10 mouse cellular contexts compared by ENCODE assay signal in the genomic region with DNA sequence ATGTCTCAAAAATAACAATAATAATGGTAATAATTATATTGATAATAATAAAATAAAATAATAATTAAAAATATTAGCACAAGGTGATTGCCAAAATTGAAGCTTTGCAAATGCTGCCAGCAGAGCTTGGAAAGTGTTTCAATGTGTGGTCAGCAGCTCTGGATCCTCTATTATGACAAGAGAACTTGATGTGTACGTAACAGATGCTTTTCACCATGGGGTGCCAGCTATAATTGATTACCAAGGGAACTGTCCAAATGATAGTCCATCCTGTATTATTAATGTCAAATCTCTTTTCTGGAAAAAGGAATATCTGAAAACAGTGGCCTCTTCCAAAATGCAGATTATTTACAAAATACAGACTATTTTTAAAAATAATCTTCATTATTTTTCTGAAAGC.
"Had no signal": no experiment of that assay in that cellular context is flagged by ENCODE, and none has a peak within 500 bp of the region (broad histone marks: within the 10 kb centered on the region; RNA-seq: fewer than 3 reads in every experiment).

No protein-coding gene starts in this region.

- H3K4me2 ChIP-seq: limb, embryonic 13.5 days; liver, embryonic 15.5 days had no signal

- H3K27ac ChIP-seq: limb, embryonic 13.5 days; liver, embryonic 15.5 days had no signal

- H3K9ac ChIP-seq: limb, embryonic 13.5 days; liver, embryonic 15.5 days had no signal

- ATAC-seq: lung, postnatal 0 days; midbrain, embryonic 16.5 days had no signal

- H3K9me3 ChIP-seq: limb, embryonic 13.5 days; liver, embryonic 15.5 days had no signal

- H3K36me3 ChIP-seq: limb, embryonic 13.5 days; liver, embryonic 15.5 days had no signal

- H3K27me3 ChIP-seq: limb, embryonic 13.5 days; liver, embryonic 15.5 days had no signal

- H3K4me1 ChIP-seq: limb, embryonic 13.5 days; liver, embryonic 15.5 days had no signal

- H3K4me3 ChIP-seq: limb, embryonic 13.5 days; liver, embryonic 15.5 days had no signal

- DNase-seq: kidney, postnatal 10 days; lung, adult 2 months; lung, postnatal 36 days; right cerebral cortex, adult 18-20 months; right cerebral cortex, postnatal 25 days; thymus, postnatal 36 days had no signal
